Mouse (Mus musculus) urinary bladder, adult 2 months (tissue): ENCODE data around the gene Tmem274. TPM values are rescaled to one million over a fixed set of nuclear protein-coding genes. Genes with fewer than 3 reads are reported as not detected.
"Not testable (repeated sequence)": the region's sequence is repeated elsewhere in the genome, so short reads cannot be mapped to it uniquely, and the experiment has no call there.

Source experiments
- DNase-seq: peaks from one replicate; pipeline ENCODE4 v3.0.0; 2022; ENCODE audit warnings: low spot score
- polyA plus RNA-seq: library from polyadenylated mRNA; depleted of rRNA; stranded (reverse); fragments of >200 nt; gene quantifications from 2 replicates; pipeline ENCODE4 v1.2.3, GENCODE M21; 2012; rRNA removed

Tmem274 gene
- not detected in 2 replicates for polyA plus RNA-seq

DNA sequence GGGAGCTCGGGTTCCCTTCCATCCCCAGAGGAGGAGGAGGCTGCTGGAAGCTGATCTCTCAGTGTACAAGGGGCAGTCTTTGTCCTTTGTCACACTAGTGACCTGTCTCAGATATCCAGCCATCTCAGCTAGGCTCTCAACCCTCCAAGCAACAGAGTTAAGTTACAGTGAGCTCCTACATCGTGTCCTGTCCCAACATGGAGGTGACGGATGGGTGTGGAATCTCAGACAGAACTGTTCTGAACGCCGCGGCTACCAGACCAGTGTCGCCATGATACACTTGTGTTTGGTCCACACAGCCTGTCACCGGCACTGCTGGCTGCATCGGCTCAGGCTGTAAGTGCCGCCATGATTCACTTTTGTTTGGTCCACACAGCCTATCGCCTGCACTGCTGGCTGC, at the start of gene Tmem274:
Gene Tmem274, plus strand, starts transcription at position 301 of the 400 bp plus-strand sequence.
- DNase-seq, result no peak

DNA sequence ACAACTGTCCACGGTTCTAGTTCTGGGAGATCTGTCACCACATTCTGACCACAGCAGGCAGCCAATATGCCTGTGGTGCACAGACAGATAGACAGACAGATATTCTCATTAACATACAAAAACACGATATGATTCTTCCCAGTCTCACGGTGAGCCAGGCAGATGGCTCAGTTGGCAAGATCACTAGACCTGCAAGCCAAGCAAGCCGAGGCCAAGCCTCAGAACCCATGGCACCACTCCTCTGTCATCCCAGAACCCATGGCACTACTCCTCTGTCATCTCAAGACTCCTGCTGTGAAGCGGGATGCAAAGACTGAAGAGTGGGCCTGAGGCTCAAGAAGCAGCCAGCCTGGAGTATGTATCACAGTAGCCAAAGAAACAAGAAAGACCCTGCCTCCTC, 47.6 kb upstream of the Tmem274 start:
- DNase-seq, result no peak

DNA sequence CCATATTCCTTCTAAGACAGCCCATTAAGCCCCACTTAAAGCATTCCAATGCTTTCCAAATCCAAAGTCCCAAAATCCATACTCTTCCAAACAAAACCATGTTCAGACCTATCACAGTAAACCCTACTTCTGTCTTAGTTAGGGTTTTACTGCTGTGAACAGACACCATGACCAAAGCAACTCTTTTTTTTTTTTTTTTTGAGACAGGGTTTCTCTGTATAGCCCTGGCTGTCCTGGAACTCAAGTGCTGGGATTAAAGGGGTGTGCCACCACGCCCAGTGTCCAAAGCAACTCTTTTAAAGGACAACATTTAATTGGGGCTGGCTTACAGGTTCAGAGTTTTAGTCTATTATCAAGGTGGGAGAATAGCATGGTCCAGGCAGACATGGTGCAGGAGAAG, 45.3 kb upstream of the Tmem274 start:
- not testable (repeated sequence) for DNase-seq

- no peak for DNase-seq
These were observed 36.6 kb upstream of the Tmem274 start for GRCm38 (mm10) chr4:149440576-149440975.

GRCm38 (mm10) chr4:149442436-149442835, 34.7 kb upstream of the Tmem274 start:
- DNase-seq, result no peak

- DNase-seq, result no peak
These were observed 32.7 kb upstream of the Tmem274 start for GRCm38 (mm10) chr4:149444465-149444864.

- peak; percentile 72 for DNase-seq
These were observed 32.0 kb upstream of the Tmem274 start for GRCm38 (mm10) chr4:149444964-149445701.

DNA sequence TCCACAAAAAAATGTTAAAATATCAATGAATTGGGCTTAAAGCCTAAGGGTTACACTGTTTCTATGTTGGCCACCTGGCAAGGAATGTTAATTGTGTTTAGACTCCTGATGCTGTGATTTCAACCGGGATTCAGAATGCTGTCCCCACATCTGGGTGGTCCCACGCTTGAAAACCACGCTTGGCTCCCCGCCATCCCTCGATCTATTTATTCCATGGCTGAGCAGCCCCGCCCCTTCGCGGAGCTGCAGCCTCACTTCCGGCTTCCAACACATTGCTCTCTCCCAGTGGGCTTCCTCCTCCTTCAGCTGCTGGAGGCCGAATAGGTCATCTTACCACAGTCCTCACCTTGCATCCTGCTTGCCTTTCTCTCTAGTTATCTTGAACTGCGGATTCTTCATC, 31.3 kb upstream of the Tmem274 start:
- no peak for DNase-seq

DNA sequence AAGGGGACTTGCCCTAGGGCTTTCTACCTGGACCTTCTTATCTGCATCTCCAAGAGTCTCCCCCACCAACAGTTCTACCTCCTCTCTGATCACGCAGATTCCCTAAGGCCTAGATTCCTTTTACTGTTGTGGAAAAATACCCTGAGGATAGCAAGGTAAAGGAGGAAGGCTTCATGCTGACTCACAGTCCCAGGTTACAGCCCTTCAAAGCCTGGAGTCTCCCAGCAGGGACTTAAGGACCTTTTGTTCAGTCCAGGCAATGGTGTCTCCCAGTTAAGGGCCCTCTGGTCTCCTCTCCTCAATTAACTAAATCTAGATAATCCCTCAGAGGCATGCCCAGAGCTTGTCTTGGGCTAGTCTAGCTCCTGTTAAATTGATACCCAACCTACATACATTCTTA, 30.9 kb upstream of the Tmem274 start:
- DNase-seq, result no peak

DNA sequence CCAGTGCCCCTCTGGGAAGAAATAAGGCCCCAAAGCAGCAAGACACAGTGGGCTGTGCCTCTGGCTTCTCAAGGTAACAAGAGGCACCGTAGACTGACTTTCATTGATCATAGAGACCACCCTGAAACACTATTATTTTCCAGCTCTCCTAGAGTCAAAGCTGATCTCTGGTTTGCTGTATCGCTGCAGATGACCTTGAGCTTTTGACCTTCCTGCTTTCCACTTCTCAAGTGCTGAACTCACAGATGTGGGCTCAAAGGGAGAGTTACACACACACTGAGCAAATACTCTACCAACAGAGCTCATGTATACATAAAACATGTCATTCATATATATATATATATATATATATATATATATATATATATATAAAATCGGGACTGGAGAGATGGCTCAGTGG, 26.5 kb upstream of the Tmem274 start:
- DNase-seq, result no peak

GRCm38 (mm10) chr4:149453656-149454055, 23.5 kb upstream of the Tmem274 start:
- no peak for DNase-seq

- DNase-seq, result no peak
These were observed 22.9 kb upstream of the Tmem274 start for GRCm38 (mm10) chr4:149454263-149454662.

DNA sequence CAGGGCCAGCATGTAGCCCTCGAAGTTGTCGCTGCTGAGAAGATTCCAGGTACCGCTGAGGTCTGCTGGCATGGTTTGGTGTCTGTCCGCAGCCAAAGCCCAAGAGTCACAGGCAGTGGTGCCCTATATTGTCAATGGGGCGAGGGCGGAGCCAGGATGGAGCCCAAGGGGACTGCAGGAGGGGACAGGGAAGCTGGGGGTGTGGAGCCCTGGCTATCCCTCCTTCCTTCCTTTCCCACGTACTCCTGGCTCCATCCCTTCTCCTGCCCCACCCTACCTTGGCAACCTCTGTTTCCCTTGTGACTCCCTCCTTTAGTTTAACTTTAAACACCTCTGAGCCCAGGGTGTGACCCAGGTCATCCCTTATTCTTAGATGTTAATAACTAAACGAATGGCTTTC, 22.3 kb upstream of the Tmem274 start, which contains the start of gene Rbp7:
Gene Rbp7, minus strand, starts transcription at position 100 of the 400 bp plus-strand sequence.
- DNase-seq, result no peak

DNA sequence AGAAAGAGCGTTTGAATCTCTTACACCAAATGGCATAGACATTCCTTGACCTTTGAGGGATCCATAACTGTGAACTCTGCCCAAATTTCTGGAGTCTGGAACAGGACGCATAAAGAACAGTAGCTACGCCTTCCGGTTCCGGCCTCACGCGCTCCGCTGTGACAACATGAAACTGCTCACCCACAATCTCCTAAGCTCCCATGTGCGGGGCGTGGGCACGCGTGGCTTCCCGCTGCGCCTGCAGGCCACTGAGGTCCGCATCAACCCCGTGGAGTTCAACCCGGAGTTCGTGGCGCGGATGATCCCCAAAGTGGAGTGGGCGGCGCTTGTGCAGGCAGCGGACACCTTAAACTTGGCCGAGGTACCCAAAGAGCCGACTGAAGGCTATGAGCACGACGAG, 20.0 kb upstream of the Tmem274 start:
- not testable (repeated sequence) for DNase-seq

DNA sequence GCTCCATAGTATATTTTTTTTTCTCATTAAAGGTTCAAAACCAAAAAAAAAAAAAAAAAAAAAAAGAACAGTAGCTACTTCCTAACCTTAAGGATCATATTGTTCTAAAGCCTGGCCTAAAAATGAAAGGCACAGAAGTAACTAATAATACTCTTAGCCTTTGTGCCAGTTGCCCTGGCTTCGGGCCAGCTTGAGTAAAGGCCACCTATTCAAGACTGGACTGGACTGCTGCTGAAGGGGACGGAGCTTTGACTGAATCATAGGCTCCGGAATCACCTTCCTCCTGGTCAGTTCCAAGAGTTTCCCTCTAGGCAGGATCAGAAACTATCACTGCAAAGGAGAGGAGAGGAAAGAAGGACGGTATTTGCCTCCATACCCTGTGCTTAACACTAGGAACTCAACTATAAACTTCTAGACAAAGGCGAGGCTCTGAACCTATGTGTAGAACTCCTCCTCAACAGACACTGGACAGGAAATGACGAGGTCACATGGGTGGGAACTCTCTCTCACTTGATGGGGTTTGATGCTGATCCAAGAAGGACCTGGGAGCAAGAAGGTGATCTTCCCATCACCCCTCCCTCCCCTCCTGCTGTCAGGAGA, 19.2 kb upstream of the Tmem274 start:
- DNase-seq, result no peak

- no peak for DNase-seq
These were observed 18.7 kb upstream of the Tmem274 start for GRCm38 (mm10) chr4:149458526-149458925.

GRCm38 (mm10) chr4:149459425-149459824, 17.8 kb upstream of the Tmem274 start:
- DNase-seq, result no peak

- DNase-seq, result not testable (repeated sequence)
These were observed 16.7 kb upstream of the Tmem274 start for GRCm38 (mm10) chr4:149460475-149460874.

- no peak for DNase-seq
These were observed 15.4 kb upstream of the Tmem274 start for GRCm38 (mm10) chr4:149461579-149462304.

GRCm38 (mm10) chr4:149462305-149462971, 14.7 kb upstream of the Tmem274 start:
- DNase-seq, result no peak

DNA sequence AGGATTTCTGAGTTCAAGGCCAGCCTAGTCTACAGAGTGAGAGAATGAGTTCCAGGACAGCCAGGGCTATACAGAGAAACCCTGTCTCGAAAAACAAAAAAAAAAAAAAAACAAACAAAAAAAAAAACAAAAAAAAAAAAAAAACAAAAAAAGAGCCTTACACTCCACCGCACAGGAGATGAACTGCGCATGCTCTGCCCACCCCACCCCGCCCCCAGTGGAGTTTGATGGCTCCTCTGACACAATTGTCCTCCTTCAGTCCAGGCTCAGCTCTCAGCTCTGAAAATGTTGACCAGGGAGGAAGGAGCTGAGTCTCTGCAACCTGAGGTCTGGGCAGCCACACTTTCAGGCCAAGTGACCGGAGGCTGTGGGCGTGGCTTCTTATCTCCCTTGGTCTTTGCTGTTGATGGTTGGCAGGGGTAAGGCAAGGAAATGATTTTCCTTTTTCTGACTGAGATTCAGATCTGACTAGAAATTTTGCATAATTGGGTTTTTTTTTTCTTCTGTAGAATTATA, 13.7 kb upstream of the Tmem274 start:
- no peak for DNase-seq

- DNase-seq, result no peak
These were observed 7.6 kb upstream of the Tmem274 start for GRCm38 (mm10) chr4:149469557-149469956.
